Mouse (Mus musculus) erythroblast, embryonic 14.5 days (primary cell): ENCODE data around the gene Phlpp1.

ENCODE experiments used
- GATA1 ChIP-seq: IDR thresholded peaks from 2 replicates; pipeline ENCODE4 v1.6.1; 2012; ENCODE audit warnings: low read length, inconsistent platforms, mixed read lengths
- TAL1 ChIP-seq: IDR thresholded peaks from 3 replicates; pipeline ENCODE4 v1.6.1; 2012; ENCODE audit warnings: low read length, inconsistent platforms, mixed read lengths

DNA sequence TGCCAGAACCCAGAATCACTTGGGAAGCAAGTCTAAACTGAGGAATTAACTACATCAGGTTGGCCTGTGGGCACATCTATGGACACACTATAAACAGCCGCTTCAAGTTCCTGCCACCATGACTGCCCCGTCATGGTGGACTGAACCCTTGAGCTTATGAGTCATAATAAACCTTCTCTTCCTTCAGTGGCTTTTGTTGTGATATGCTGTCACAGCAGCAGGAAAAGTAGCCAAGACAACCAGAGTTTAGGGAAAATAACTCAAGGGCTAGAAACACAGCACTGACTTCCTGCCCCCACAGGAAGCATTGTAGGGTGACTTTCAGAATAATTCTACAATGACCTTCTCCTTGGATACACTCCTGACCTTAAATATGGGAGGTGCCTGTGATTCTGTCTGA, 27.0 kb upstream of the Phlpp1 start:
- TF ChIP-seq GATA1 (no peak), TAL1 (no peak)
